Mouse (Mus musculus): ENCODE data around the gene Fgf13.

The Fgf13 gene

DNA sequence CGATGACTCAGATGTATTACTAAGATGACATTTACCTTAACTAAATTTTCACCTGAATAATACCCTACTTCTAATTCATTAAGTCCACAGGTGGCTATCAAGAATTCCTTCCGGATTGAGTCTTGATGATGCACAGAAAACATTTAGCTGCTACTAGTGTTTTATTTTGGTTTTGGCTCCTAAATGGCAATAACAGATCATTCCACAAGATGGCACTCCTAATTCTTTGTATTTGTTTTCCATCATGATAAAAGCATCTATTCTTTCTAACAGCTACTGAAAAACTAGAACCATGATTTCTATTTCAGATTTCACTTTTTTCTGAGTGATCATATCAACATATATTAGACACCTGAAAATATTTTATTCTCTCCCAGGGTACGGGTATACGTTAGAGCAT is 373.7 kb downstream of the Fgf13 start:
- DNase-seq (ENCODE audit: extremely low spot score, low spot score) = no peak

DNA sequence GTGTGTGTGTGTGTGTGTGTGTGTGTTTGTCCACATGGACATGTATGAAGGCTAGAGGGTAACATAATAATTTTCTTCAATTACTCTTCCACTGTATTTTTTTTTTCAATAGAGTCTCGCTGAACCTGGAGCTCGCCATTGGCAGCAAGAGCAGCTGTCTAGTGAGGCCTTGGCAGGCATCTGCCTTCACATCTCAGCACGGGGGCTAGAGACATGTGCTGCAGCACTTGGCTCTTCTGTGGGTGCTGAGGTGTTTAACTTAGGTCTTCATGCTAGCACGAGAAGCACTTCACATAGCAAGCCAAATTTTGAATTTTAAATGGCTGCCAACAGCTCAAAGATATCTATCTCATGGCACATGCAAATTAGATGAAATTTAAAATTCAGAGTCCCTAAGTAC is 380.9 kb downstream of the Fgf13 start:
- no peak for DNase-seq (ENCODE audit: extremely low spot score, low spot score)

DNA sequence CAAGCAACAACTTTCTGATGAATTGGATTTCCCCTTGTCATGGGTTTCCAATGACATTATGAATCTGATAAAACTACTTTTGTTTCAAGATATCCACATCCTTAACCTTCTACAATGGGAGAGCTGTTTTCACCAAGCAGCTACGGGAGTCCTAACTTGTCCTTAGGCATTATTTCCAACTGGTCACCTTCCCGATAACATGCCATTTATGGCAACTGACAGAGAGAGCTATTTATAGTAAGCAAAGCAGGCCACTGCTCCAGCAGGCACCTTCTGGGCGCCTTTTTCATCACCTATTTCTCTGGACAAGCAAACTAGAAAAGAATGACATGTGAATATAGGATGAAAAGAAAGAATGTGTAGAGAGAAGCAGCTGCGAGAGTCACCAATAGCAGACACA is 385.5 kb downstream of the Fgf13 start:
- no peak for DNase-seq (ENCODE audit: extremely low spot score, low spot score)

DNA sequence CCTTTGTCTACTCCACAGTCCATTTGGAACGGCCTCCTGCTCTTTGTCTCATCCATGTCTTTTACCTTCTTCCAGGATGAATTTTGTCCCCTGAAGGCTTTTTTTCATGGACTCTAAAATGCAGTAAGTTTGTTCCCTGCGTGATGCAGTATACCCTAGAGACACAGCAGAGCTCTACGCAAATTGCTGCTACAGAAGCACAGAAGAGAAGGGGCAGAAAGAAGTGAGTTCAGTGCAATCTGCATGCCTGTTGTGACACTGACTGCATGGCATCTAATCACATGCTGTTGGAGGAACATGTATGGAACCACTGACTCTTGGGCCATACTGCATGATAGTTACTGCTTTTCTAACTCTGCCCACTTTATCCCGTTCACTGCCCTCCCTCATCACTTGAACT is 388.2 kb downstream of the Fgf13 start:
- DNase-seq (ENCODE audit: extremely low spot score, low spot score) = no peak

DNA sequence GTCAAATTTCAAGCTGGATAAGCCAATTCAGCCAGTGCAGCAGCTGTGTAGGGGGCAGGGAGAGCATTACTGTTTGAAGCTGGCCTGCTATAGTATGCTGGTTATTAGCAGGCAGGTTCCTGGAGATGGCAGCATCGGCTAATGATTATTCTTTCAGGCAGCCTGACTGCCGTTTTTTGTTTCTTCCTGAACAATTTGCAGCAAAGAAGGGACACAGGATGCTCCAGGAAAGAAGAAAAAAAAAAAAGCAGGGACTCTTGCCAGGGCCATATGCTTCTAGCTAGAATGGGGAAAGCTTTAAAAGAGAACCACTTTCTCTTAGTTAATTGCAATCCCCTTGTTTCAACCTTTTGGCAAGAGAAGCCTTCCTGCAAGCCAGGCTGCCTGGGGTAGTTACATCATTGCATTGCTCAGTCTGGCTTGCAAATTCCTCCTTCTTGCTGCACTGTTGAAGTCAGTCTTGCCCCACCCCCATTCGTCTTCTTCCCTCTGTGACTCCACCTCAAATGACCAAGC is 388.7 kb downstream of the Fgf13 start:
- DNase-seq (ENCODE audit: extremely low spot score, low spot score) = peak; percentile 14

DNA sequence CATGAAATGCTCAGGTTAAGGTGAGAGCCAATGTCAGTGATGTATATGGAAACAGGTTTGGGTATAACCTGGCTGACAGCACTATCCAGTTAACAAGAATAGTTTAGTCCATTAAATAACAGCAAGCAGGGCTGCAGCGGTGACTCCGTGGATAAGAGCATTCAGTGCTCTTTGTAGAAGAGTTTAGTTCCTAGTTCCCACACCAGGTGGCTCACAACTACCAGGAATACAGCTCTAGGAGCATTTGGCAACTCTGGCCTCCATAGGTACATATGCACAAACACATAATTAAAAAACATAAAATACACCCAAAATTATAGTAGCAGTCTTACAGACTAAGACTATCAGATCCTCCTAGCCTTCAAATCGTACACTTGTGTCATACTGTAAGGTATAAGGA is 390.2 kb downstream of the Fgf13 start:
- no peak for DNase-seq (ENCODE audit: extremely low spot score, low spot score)

DNA sequence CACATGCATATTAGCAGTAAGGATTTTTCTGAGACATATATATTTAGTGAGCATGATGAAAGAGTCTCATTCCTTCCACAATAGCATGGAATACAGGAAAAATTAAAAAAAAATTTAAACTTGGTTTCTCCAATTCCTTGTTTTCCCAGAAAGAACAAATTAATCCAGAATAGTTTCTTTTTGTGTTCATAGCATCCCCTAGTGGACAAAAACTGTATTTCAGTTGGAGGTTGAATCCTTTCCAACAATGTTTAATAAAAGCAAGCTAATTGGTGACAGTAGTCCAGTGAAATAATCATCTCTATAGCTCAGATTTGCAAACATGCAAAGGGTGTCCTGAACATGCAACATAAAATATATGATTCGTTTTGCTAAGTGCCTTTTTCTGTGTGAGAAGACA is 395.7 kb downstream of the Fgf13 start:
- DNase-seq (ENCODE audit: extremely low spot score, low spot score) = no peak

DNA sequence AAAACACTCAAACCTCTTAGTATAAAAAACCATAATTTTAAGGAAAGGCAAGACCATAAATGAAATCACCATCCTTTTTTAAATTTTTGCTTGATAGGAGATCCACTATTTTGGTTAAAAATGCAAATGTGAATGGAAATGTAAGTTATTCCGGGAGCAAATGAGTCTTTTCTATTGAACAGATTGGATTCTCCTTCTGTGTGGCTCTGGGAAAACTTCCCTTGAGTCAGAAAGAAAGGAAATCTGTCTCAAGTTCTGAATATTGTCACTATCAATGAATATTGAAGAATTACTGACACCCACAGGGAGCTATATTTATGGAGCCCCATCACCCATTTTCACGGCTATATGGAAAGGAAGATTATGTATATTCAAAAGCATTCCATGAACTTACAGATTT is 401.1 kb downstream of the Fgf13 start:
- no peak for DNase-seq (ENCODE audit: extremely low spot score, low spot score)

DNA sequence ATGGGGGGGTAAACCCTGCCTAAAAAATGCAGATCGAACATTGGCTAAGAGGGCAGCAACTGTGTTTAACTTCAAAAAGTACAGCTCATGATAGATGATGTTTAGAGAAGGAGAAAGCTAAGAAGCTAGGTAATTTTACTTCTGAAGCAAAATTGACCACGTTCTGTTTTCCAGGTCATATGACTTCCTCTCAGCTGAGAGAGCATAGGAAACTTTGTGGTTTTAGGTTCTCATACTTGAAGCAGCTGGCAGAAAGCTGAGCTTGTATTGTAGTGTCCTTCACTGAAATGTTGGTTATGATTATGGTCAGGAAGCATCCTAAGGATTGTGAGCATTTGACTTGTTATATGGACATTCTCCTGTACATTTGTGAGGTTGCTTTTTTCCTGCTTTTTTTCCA is 425.9 kb downstream of the Fgf13 start:
- no peak for DNase-seq (ENCODE audit: extremely low spot score, low spot score)

DNA sequence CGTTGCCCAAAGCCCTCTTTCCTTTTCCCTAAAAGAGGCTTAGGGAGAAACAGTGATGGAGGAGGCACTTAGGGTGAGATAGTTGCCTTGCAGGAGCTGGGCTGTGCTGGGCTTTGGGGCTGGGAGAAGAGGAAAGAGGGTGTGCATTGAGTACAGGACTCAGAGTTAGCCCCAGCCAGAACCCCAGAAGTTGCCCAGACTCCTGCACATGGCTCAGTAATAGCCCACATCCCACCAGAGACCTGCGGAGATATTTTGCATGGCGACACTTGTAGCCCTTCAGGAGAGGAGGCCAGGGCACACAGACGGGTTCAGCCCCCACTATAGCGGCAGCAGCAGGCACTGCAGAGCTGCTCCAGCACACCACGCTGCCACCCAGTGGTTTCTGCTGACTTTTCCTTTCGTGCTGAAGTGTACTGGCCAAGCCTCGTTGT is 432.9 kb downstream of the Fgf13 start:
- DNase-seq (ENCODE audit: extremely low spot score, low spot score) = peak; percentile 44

DNA sequence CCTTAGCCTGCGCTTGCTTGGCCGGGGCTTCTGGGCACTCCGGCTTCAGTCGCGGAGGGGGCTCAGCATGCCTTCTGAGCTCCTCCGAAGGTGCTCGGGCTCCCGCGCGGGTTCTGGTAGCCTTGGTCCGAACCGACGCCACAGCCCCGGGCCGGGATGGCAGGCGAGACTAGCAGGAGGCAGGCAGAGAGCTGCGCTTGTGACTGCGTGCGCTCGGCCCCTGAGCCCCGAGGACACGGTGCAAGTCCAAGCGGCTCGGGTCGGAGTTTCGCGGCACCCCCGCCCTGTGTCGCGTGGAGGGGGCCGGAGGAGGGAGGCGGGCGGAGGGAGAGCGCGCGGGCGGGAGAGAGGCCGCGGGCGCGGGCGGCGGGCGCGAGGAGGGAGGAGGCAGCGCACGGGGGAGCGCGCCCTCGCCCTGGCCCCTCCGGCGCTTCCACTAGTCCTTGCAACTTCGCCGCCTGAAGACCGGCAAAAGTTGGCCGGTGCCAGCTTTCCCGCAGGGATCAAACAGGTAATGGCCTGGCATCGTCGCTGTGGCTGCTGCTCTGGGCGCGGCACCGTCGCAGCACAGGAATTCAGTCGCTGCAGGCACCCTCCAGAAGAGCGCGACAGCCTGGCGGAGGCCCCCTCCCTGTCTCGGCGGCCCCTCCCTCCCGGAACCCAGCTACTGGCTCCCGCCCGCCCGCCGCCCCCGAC is 433.6 kb downstream of the Fgf13 start:
- peak; percentile 57 for DNase-seq (ENCODE audit: extremely low spot score, low spot score)

DNA sequence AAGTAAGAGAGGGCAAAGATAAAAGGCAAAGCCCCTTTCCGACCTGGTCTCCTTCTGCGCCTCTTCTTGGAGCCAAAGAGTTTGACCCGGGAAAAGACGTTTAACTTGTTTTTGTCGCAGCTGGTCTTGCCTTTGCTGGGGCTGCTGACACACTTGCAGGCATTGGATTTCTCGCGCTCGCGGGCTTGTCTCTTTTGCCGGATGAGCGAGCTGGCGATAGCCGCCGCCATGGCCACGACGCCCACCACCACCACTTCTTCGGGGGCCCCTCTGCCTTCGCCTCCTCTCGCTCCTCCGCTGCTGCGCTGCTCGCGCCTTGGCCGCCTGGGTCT is 434.1 kb downstream of the Fgf13 start:
- no peak for DNase-seq (ENCODE audit: extremely low spot score, low spot score)

DNA sequence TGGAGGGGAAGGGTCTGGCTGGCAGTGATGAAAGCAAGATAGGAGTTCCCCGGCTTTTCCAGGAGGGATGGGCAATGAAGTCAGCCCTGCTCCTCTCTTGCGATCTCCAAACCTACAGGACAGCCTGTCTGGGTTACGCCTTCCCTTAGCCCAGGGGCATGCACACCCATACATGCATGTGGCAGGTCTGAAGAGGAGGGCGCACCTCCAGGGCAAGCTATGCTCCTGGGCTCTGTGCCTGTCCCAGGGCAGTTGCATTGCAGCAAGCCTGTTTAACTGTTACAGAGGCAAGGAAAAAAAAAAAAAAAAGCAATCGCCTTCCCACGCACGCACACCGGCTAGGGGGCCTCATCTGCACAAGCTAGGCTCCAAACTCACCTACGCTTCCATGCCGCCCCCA is 434.5 kb downstream of the Fgf13 start:
- DNase-seq (ENCODE audit: extremely low spot score, low spot score) = peak; percentile 36

DNA sequence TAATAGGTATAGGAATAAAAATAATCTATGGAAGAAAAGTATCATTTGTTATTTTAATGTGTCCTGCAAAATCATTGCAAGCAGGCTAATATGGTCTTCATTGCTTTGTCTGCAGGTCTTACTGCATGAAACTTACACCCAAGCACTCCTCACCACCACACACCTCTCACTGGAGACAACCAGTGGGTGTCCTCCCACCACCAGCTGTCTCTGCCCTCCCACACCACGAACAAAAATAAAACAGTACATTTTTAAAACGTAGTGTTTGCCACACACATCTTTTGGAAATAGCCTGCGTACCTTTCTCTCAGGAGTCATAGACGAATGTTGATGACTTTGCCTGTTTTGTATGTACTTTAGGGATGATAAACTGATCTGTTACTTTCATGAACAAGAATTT is 441.2 kb downstream of the Fgf13 start:
- DNase-seq (ENCODE audit: extremely low spot score, low spot score) = no peak

DNA sequence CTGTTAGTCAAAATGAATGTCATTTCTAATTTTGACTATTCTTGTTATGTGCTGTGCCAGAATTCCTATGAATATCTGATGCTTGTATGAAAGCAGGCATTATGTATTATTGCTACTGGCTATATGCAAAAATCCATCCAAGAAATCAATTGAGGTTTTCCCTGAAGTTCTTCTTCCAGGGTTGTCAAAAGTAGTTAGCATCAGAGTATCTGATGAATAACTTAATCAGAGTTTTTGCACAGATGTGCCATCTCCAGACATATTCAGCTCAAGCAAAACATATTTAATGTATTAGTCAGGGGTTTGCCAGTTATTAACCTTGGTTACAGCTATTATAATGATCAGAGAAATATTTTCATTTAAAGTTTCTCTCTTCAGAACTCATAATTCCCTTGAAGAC is 454.7 kb downstream of the Fgf13 start:
- DNase-seq (ENCODE audit: extremely low spot score, low spot score) = no peak

DNA sequence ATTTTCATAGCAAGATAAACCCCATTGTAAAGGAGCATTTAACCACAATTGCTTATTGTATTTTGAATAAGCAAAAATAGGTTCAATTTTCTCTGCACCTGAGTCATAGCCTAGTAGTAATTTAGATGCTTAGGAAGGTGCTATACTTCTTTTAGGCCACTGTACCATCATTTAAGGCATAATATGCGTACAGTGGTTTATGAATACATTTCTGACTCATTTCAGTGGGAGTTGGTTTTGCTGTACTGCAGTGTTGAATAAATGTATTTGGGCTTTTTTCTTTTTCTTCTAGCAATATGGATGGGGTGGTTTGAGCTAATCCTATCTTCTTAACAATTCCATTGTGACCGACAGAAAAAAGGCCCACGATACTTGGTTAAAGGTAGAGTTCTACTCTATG is 481.9 kb downstream of the Fgf13 start:
- no peak for DNase-seq (ENCODE audit: extremely low spot score, low spot score)

DNA sequence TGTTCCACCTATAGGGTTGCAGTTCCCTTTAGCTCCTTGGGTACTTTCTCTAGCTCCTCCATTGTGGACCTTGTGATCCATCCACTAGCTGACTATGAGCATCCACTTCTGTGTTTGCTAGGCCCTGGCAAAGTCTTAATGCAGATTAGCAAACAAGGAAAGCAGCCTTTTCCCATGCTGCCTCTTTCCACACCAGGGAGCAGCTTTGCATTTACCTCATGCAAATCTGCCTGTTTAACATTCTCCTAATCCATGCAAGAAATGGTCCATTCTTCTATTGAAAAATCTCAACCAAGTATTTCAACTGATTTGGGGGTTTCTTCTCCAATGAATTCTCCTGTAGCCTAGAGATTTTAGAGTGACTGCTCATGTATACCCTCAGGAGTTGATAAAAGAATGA is 487.4 kb downstream of the Fgf13 start:
- DNase-seq (ENCODE audit: extremely low spot score, low spot score) = no peak

DNA sequence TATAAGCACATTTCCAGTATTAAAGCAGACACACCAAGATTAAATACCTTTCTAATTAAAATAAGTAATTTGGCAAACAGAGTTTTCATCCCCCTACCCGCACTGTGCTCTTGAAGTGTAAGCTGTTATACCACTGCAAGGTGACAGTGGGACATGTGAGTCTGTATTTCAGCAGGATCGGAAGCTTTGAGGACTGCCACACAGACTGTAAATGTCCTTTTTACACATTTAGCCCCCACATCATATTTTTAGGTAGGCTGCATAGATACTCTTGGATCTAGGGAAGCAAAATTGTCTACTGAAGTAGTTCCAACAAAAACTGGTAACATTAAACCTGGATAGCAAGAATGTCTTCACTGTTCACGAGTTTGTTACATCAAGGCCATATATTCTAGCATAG is 495.8 kb downstream of the Fgf13 start:
- DNase-seq (ENCODE audit: extremely low spot score, low spot score) = no peak

DNA sequence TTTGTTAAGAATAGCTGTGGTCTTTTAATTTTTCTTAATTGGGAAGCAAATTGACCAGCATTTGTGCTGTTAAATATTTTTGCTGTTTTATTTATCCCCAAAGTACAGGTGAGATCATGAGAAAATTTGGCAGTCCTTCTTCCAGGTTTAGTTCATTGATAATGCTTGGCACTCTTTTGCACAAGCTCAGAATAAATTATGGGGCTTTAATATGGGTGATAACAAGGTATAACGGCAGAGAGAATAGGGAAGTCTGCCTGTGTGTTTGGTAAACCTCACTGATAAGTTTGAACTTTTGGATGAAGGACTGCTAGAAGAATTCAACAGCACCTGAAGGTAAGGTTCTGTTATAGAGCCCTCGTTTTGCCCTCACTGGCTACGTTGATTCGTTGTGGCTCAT is 504.7 kb downstream of the Fgf13 start:
- DNase-seq (ENCODE audit: extremely low spot score, low spot score) = no peak

DNA sequence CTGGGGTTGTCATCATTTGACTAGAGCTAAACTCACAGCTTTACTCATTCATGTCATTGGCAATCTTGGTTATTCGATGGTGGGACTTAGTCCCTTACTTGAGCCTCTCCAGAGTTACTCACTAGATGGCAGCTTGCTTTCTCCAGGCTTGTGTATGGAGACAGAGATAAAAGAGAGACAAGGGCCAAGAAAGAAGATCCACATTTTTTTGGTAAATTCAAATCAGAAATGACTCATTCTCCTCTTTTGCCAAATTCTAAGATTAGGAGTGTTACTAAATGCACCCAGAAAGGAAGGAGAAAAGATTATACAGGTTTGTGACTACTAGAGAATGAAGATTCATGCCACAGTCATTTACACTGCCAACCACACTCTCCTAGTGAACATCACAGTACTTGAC is 532.9 kb downstream of the Fgf13 start:
- no peak for DNase-seq (ENCODE audit: extremely low spot score, low spot score)

All from neural tube, embryonic 10.5 days (tissue).